In genomic region chr12:31236861-31237595, GRCm38 (mm10) we compare ENCODE assay signal across 11 mouse cellular contexts. TPM values are rescaled to one million over a fixed set of nuclear protein-coding genes. Genes with fewer than 3 reads are reported as not detected.
DNase-seq lines count a peak whose midpoint lies in the region; ATAC-seq lines count a peak whose summit lies in the region.
"Had no signal": no experiment of that assay in that cellular context is flagged by ENCODE, and none has a peak within 500 bp of the region (broad histone marks: within the 10 kb centered on the region; RNA-seq: fewer than 3 reads in every experiment).

No protein-coding gene starts in this region.

- H3K27me3 ChIP-seq in limb, embryonic 10.5 days (ENCODE audit: low read depth, poor library complexity, severe bottlenecking), result no peaks in the 10 kb centered on the region

- no peak for ATAC-seq in megakaryocyte progenitor cell, adult 5-6 weeks (replicated peaks; ENCODE audit: poor library complexity)
- ATAC-seq: forebrain, embryonic 16.5 days had no signal

- peaks cover 26% of the 10 kb centered on the region for H3K4me1 ChIP-seq in limb, embryonic 10.5 days

- peak overlapping the region; percentile 42; the same call in 1 of the 2 replicates for H3K27ac ChIP-seq in limb, embryonic 10.5 days

- peak; percentile 22 for DNase-seq in layer of hippocampus, adult 11-12 months (ENCODE audit: low spot score)
- DNase-seq in layer of hippocampus, postnatal 10 days (ENCODE audit: low spot score in 2 of 2), result no peak
- peak; percentile 62 for DNase-seq in adrenal gland, postnatal 14 days
- peak; percentile 9 to 10 for DNase-seq in cerebellum, postnatal 36 days
- no peak for DNase-seq in limb, embryonic 10.5 days (ENCODE audit: low spot score)
- DNase-seq in spleen, postnatal 10 days (ENCODE audit: low spot score in 2 of 2), result no peak
- DNase-seq in urinary bladder, adult 2 months (ENCODE audit: low spot score), result no peak

- no peaks in the 10 kb centered on the region for H3K36me3 ChIP-seq in limb, embryonic 10.5 days

- H3K9me3 ChIP-seq in limb, embryonic 10.5 days (replicated peaks), result no peaks in the 10 kb centered on the region

- H3K4me3 ChIP-seq in limb, embryonic 10.5 days, result no peak overlapping the region

- WGBS in limb, embryonic 10.5 days, result 70% methylated on average over 12 of the region's 12 CpGs

RNA-seq across cellular contexts. Expression of gene Gm6993, which starts 3.5 kb away (rescaled TPM):
- total RNA-seq in layer of hippocampus, postnatal 10 days (2021), result not detected
- not detected in 2 replicates for total RNA-seq in adrenal gland, postnatal 14 days (2021)
- not detected in 2 replicates for polyA plus RNA-seq in limb, embryonic 10.5 days (2016; fragmentation: Nextera tagmentation; extraction: Ambion mirVana)
- not detected in 2 replicates for polyA plus RNA-seq in urinary bladder, adult 2 months (2012; rRNA removed)
- not detected in 2 replicates for total RNA-seq in megakaryocyte progenitor cell, adult 5-6 weeks (2015)
- not detected in 2 replicates for total RNA-seq in megakaryocyte progenitor cell, adult 5-6 weeks (2017)
- total RNA-seq: midbrain, postnatal 0 days had no signal
- polyA plus RNA-seq: forebrain, embryonic 16.5 days; limb, embryonic 11.5 days; midbrain, postnatal 0 days had no signal

RNA-seq across cellular contexts. Expression of gene Lamb1, which starts 28.0 kb away (rescaled TPM):
- 10 to 100 TPM; 55.3 to 57.3 TPM for total RNA-seq in layer of hippocampus, postnatal 10 days (2021)
- 174 and 193 TPM in 2 replicates for total RNA-seq in adrenal gland, postnatal 14 days (2021)
- polyA plus RNA-seq in limb, embryonic 10.5 days (2016; fragmentation: Nextera tagmentation; extraction: Ambion mirVana), result 40.5 and 44.6 TPM in 2 replicates
- 49.8 and 62.9 TPM in 2 replicates for polyA plus RNA-seq in urinary bladder, adult 2 months (2012; rRNA removed)
- total RNA-seq in megakaryocyte progenitor cell, adult 5-6 weeks (2015), result 0.07 TPM in 1 of 2 replicates, not detected in the other
- not detected in 2 replicates for total RNA-seq in megakaryocyte progenitor cell, adult 5-6 weeks (2017)

Comparison
In these comparisons a context has a peak if more than half of its experiments do, and no peak if none do; other contexts are left out.
1. DNase-seq: peak in layer of hippocampus, adult 11-12 months (single experiment), adrenal gland, postnatal 14 days (single experiment) and cerebellum, postnatal 36 days (2 of 2); none in layer of hippocampus, postnatal 10 days (0 of 2), limb, embryonic 10.5 days (single experiment), spleen, postnatal 10 days (0 of 2) and urinary bladder, adult 2 months (single experiment).
2. RNA of gene Lamb1, which starts 28.0 kb away (total RNA-seq): 174 to 193 TPM in adrenal gland, postnatal 14 days and 55.3 to 57.3 TPM in layer of hippocampus, postnatal 10 days; 0.07 TPM in megakaryocyte progenitor cell, adult 5-6 weeks; every median in the first group is over 10 times any median in the second.